Mouse (Mus musculus) CD8-positive naive resting alpha-beta T cell, adult 2 months (primary cell): Measurements from ENCODE around the gene Utp11.
"Not testable (repeated sequence)": the region's sequence is repeated elsewhere in the genome, so short reads cannot be mapped to it uniquely, and the experiment has no call there.

Experiments used
- DNase-seq, 2 experiments: peaks; one replicate each; pipeline ENCODE4 v3.0.0; 2022; ENCODE audit warnings: low read depth in 2 of 2, low spot score in 2 of 2

The Utp11 gene

DNA sequence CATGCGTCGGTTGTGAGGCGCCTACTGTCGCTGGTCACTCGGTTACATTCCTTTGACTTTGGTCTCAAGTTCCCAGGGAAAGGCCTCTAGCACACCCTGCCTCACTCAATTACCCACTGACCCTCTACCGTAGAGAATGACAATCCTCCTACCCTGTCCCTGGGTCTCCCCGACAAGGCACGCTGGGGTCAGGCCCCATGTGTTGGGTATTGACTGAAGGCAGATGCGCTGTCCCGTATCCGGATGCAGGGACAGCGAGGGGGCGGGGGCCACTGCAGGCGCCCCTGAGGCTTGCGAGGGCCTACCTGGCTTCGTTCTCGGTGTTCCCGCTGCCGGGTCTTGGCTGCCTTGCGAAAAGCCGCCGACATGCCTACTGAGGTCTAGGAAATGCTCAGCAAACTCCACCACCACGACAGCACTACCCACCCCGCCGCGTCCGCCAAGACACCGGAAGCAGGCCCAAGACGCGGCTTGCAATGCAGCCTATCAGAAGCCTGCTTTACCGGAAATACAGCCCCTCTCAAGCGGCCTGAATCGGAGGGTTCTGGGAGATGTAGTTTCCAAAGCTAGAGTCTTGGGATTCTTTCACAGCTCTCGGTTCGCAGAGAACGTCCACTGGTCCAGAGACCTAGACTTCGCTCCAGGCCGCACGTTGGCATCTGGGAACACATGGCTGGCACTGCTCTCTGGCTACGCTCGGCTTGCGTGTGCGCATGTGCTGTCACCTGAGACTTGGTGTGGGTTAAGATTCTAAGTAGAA, at the start of gene Utp11:
Gene Utp11, minus strand, starts transcription at position 466 of the 760 bp plus-strand sequence.
- peak; percentile 77 to 80 for DNase-seq

DNA sequence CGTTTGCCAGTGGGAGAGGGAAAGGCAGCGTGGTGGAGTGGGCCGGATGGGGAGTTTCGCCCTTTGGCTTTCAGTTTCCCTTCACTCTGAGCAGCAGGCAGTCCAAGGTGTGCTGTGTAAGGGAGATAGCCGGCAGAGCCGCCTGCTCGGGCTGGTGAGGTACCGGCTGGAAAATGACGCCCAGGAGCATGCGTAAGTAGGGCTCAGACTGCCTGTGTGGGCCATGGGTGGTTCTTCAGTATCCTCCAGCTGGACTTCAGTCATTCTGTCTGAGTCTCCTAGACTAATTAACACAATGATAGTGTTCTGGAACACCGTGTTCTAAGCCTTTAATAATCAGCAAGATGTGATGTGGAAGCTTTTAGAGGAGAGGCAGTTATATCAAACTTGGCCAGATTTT, 49.4 kb upstream of the Utp11 start:
- no peak for DNase-seq

DNA sequence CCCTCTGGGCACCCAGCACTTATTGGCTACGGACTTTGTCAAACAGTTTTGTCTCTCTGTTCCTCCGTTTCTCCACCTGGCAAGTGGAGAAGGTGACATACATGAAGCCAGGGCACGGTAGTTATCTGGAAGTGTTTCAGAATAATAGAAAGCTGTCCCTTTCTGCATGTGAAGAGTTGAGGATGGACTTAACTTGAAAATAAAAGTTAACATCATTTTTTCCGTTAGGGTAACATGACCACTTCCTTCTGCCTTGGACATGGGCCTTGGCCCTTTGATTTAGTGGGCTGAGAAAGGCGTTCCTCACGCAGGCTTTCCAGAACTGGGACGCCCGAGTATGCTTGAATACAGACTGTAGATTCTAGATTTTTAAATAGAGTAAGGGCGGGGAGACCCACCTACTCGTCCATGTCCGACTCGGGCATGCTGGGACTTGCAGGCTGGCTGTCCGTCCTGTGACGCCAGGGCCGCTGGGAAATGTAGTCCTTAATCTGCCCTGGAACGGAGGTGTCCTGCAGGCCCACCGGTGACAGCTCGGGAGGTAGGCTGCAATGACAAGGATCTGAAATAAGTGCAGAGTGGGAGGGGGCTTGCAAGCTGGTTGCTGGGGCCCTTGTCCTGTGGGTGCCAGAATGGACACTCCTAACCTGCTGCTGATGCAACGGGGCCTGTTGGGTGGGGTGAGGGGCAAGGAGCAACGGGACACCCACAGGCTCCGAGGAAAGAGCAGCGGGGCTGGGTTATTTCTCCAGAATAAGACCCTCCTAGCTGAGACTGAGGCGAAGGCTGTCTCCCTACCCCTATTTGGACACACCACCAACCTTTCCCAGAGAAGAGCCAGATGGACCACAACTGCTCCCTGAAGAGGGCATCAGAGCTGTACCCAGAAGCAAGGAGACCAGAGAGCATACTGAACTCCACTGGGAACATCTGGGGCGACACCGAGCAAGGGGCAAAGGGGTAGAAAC, 48.3 kb upstream of the Utp11 start, which contains the start of gene Inpp5b:
Gene Inpp5b, plus strand, starts transcription at position 475 of the 968 bp plus-strand sequence.
- peak; percentile 21 to 32 for DNase-seq

DNA sequence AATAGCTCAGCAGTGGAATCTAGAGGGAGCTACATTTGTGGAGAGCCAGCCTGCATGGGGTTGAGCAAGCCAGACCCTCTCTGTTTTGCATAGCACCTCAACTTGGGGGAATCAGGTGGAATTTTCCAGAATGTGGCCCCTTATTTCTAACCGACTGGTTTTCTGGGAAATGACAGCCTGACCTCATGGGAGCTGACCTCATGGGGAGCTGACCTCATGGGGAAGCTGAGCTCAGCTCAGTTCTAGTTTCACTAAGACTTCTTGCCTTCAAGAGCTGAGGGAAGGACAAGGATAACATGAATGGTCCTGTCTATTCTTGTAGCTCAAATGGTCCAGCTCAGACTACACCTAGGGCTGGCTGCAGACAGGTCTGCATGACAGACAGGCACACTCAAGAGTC, 45.4 kb upstream of the Utp11 start:
- DNase-seq = no peak

DNA sequence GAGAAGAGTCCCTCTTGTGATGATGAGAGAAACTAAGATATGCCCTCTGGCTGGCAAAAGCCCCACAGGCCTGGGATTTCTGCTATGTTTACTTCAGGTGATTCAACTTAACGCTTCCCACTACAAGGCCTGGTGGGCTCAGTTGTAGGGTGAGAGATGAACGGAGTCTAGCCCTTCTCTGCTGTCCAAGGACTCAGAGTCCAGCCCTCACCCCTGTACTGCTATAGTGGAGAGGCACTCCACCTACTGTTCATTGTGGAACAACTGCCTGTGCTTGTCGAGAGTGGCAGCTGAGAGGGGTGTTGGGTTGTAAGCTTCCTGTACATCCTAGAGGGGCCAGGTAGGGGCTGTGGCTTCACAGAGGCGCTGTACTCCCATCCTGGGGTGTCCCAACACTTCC, 44.6 kb upstream of the Utp11 start:
- no peak for DNase-seq

DNA sequence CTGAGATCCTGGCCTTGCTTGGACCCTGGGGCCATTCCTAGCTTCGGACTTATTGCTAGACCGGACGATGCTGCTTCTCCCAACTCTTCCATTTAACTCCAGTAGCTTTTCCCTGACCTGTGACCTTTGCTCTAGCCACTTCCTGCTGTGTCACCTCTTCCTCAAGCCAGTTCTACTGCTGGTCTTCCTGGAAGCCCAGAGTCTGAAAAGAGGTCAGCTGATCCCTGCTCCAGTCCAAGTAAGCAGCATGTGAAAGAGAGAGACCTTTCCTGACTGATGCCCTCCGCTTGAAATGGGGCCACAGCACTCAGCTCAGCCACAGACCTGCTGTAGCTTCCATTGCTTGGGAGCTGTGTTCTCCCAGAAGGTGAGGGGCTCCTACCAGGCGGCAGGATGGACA, 44.1 kb upstream of the Utp11 start:
- no peak for DNase-seq

DNA sequence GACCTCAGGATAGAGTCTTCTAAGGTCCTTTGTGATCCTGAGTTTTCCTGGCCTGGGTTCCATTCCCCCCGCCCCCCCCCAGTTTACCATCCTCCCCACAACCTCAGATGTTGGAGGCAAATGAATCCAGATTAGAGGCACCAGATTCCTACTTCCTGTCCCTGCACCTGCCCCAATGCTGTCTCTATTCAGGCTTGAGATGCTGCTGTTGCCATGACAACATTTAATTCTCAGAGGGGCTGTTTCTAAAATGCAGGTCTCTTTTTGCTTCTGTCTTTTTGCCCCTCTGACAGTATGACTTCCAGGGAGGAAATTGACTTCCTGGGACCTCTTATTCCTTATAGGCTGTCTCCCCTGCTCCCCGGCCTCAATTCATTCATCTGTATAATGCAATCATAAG, 43.6 kb upstream of the Utp11 start:
- no peak for DNase-seq

DNA sequence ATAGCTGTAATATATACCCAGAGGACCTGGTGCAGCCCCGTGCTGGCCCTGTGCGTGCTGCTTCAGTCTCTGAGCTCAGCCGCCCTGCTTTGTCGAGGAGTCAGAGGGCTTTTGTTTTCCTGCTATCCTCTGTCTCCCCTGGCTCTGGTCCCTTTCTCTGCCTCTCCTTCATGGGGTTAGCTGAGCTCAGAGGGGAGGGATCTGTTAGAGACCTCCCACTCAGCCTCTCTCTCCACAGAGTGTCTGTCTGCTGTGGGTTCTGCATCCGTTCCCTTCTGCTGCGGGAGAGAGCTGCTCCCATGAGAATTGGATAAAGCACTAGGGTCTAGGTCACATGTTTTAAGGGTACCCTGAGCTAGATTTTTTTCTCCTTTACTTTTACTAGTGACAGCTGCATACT, 32.7 kb upstream of the Utp11 start:
- DNase-seq = no peak

DNA sequence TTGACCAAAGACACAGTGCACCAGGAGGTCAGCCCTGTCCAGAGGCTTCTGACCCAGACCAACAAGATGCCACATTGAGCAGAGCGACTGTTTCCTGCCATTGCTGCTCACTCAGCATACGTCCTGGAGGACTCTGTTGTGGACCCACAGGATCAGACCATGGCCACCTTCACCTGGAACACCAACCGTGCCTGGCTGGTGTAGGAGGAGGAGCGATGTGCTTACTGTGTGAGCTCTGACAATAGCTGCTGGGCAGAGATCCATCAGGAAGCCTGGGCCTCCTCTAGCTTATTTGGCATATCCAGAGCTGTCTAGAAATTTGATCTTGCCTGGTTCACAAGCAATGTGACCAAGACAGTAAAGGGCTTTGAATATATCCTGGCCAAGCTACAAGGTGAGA, 25.7 kb upstream of the Utp11 start:
- DNase-seq = no peak

DNA sequence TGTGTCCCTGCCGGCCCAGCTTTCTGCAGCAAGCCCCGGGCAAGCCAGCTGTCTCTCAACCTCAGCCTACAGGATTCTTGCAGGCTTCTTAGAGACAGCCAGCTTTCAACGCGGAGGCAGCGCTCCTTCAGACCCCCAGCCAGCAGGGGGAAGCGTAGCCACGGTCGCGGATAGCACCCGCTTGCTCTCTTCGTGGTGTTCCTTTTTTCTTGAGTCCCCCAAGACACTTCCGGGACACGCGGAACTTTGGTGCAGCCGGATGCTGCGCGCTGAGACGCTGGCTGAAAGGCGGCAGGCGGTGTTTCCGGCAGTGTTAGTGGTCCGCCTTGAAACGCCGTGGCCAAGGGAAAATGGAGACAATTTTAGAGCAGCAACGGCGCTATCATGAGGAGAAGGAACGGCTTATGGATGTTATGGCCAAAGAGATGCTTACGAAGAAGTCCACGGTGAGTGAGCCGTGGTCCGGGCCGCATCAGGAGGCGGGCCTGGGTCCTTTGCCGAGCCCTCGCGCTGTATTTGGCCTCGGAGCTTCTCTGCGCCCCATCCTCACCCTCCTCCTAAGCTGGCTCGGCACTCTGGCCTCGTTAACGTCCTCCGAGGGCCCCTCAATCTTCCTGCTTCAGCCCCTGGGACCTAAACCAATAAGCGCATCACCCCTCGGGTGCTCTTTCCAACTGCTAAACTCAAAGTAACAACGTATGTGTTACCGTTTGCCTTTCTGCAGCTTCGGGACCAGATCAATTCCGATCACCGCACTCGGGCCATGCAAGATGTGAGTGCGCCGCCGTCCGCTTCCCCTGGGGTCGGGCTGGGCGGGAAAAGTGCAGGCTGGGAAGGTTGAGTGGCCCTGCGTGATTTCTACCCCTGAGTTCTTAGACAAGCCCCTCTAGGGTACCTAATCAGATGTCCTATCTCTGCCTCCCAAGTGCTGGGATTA, 21.4 kb upstream of the Utp11 start, which contains the start of gene Sf3a3:
Gene Sf3a3, plus strand, starts transcription at position 232 of the 937 bp plus-strand sequence.
- DNase-seq = peak; percentile 96 to 97

DNA sequence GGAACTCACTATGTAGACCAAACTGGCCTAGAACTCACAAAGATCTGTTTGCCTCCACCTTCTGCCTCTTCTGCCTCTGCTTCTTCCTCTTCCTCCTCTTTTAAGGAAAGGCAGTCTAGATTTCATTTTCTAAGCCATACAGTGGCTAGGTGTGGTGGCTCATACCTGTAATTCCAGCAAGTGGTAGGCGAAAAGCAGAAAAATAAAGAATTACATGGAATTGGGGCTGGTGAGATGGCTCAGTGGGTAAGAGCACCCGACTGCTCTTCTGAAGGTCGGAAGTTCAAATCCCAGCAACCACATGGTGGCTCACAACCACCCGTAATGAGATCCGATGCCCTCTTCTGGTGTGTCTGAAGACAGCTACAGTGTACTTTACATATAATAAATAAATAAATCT, 20.4 kb upstream of the Utp11 start:
- not testable (repeated sequence) for DNase-seq

DNA sequence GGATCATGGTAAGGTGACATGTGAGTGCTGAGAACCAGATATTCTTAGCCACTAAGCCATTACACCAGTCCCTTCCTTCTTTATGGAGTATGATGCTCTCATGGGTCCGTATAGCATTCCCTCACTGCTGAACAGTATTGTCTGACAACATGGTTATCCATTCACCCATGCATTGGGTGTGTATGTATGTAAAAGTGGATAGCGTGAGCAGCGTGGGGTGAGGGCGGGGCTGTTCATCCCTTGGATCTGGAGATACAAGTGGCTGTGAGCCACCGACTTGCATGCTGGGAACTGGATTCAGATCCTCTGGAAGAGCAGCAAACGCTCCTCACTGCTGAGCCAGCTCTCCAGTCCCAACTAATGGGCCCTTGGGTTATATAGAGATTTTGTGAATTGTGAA, 19.2 kb upstream of the Utp11 start:
- no peak for DNase-seq

DNA sequence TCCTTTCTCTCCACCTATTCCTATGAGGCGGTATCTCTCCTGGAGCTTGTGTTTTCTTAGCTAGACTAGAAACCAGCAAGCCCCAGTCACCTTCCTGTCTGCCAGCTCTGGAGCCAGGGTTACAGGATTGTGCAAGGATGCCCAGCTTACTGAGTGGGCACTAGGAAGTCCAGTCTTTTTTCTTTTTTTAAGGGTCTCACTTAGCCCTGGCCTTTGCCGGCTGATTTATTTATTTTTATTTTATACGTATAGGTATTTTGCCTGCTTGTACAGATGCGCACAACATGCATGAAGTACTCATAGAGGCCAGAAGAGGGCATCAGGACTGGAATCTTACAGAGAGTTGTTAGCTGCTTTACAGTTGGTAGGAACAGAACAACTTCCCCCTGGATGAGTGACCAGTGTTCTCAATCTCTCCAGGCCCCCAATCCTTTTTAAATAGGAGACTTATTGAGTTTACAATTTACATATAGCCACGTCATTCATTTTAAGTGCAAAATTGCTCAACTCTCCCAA, 17.4 kb upstream of the Utp11 start:
- DNase-seq = peak; percentile 35 to 63

DNA sequence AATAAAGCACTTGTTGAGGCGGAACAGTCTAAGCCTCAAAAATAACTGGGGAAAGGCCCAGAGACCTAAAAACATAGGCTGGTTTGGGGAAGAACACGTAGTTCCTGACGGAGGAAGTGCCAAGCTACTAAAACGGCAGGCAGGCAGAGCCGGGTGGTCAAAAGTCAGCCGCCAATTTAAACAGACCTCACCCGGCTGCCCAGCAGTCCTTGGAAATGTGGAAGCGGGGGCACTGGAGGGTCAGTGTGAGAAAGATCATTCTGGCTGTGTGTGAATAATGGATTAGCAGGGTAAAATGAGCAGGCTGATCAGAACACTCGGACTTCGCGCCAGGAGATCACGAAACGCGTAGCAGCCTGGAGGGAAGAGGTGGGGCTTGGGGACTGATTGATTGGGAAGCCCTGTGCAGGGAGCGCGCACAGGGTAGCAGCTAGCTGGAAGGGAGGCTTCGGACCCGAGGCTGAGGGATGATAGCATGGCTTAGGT, 16.6 kb upstream of the Utp11 start:
- no peak for DNase-seq

DNA sequence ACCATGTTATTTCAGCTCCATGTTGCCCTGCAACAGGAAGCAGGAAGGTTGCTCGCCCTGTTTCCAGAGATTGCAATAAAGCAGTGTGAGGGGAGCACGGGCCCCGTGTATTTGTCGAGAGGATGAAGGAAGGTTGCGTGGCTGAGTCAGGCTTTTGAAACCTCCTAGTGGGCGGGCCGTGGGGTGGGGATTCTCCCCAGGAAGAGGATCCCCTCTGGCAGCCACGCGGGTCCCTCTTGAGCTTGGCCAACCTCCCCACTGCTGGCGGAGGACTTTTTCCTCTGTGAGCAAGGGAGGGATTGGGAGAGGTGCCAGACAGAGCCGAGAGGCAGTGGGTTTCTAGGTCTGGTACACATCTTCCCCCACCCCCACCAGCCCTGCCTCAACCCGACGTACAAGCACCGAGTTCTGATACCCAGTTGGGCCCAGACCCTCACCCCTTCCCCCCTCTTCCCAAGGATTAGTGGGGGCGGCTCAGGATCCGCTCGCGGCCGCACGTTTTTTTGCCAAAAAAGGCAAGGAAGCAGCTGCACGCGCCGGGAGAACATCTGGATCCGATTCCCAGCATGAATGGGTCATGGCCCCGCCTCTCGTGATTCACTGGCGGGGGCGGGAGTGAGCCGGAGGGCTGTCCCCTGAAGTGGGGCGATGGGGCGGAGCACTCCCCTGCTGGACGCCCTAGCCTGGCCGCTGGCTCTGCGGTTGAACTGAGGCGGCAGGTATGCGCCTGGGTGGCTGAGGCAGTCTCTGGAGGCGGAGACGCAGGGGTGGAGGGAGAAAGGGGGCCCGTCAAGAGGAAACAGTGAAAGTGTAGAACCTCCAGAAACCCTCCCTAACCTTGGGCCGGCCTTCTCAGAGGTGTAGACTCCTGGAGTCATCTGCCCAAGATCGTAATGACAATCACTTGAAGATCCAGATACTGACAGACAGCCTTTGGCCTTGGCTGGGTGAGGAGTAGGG, 15.4 kb upstream of the Utp11 start:
- DNase-seq = peak; percentile 32 to 41

DNA sequence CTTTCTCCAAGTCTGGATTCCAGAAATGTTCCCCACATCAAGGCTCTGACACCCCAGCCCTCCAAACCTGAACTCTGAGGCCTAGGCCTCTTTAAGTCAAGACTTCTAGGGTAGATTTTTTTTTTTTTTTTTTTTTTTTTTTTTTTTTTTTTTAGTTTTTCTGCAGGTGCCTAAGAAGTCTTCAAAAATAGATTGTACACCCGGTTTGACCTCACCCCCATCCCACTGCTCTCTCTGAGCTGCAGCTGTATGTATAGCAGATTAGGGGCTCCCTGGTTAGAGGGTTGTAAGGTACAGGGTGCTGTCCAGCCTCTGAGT, 14.8 kb upstream of the Utp11 start:
- not testable (repeated sequence) for DNase-seq

DNA sequence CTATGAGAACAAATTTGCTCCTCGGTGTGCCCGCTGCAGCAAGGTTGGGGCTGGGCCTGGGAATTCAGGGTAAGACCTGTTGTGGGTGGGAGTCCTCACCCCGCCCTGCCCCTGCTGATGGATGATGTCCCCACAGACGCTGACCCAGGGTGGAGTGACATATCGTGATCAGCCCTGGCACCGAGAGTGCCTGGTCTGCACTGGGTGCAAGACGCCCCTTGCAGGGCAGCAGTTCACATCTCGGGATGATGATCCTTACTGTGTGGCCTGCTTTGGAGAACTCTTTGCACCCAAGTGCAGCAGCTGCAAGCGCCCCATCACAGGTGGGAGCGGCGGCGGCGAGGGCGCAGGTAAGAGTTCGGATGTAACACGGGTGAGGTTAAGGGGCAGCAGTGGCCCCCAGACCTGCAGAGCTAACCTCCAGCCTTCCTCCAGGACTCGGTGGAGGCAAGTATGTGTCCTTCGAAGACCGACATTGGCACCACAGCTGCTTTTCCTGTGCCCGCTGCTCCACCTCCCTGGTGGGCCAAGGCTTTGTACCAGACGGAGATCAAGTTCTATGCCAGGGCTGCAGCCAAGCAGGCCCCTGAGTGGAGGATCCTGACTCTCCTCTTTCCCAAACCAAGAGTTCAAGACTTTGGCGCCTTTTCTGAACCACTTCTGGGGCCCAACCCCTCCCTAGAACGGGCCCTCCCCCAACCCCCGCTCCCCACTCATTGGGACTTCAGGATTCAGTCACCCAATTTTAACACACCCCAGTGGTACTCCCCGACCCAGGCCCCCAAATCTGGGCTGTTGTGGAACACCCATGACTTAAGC, 14.2 kb upstream of the Utp11 start:
- DNase-seq = not testable (repeated sequence)

DNA sequence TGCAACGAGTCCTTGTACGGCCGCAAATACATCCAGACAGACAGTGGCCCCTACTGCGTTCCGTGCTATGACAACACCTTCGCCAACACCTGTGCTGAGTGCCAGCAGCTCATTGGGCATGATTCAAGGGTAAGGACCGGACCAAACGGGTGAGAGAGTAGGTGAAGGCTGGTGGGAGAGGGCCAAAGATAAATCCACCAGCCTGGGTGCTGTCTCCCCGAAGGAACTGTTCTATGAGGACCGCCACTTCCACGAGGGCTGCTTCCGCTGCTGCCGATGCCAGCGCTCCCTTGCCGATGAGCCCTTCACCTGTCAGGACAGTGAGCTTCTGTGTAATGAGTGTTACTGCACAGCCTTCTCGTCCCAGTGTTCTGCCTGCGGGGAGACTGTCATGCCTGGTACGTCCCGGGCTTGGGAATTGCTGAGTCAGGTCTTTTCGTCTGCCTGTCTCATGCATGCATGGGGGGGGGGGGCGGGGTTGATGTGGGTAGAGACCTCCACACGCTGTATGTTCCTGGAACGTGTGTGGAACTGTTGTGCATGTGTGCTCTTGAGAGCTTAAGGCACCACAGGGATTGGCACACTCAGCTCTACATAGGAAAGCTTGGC, 12.4 kb upstream of the Utp11 start:
- DNase-seq = no peak
